Mouse (Mus musculus): Measurements from ENCODE around the gene Map4k3. TPM values are rescaled to one million over a fixed set of nuclear protein-coding genes. Genes with fewer than 3 reads are reported as not detected.
A peak's percentile ranks its signal among the peaks of the same experiment; 100 is the strongest.
"Not testable (repeated sequence)": the region's sequence is repeated elsewhere in the genome, so short reads cannot be mapped to it uniquely, and the experiment has no call there.

The Map4k3 gene
- polyA plus RNA-seq, 1 experiment from 2014 or later = 30.8 TPM

GRCm38 (mm10) chr17:80568441-80568840 is 159.8 kb downstream of the Map4k3 start:
- 100% methylated on average over 2 of the region's 2 CpGs for WGBS (ENCODE audit: missing documents)
- H3K4me3 ChIP-seq (ENCODE audit: inconsistent target) = no peak overlapping the region
- peaks cover 18% of the 10 kb centered on the region for H3K79me2 ChIP-seq (ENCODE audit: inconsistent target)
- no peak overlapping the region for H3K27ac ChIP-seq
- no peaks in the 10 kb centered on the region for H3K36me3 ChIP-seq (ENCODE audit: inconsistent target)

- H3K4me3 ChIP-seq (ENCODE audit: inconsistent target) = peak overlapping the region; percentile 82
- WGBS (ENCODE audit: missing documents) = 10% methylated on average over 3 of the region's 3 CpGs
- H3K36me3 ChIP-seq (ENCODE audit: inconsistent target) = no peaks in the 10 kb centered on the region
- H3K27ac ChIP-seq = peak overlapping the region; percentile 96
- H3K79me2 ChIP-seq (ENCODE audit: inconsistent target) = peaks cover 18% of the 10 kb centered on the region
Measured at GRCm38 (mm10) chr17:80564611-80564924, 163.7 kb downstream of the Map4k3 start.

- H3K36me3 ChIP-seq (ENCODE audit: inconsistent target) = not testable (repeated sequence)
- Histone ChIP-seq H3K4me3 (ENCODE audit: inconsistent target) (peak overlapping the region; percentile 82), H3K27ac (peak overlapping the region; percentile 96), H3K79me2 (ENCODE audit: inconsistent target) (peaks cover 18% of the 10 kb centered on the region)
- 26% methylated on average over 26 of the region's 27 CpGs for WGBS (ENCODE audit: missing documents)
Measured at GRCm38 (mm10) chr17:80563762-80564610, 164.3 kb downstream of the Map4k3 start.

- H3K4me3 ChIP-seq (ENCODE audit: inconsistent target) = no peak overlapping the region
- no peak overlapping the region for H3K27ac ChIP-seq
- WGBS (ENCODE audit: missing documents) = 97% methylated on average over 5 of the region's 5 CpGs
- H3K79me2 ChIP-seq (ENCODE audit: inconsistent target) = peaks cover 18% of the 10 kb centered on the region
- no peaks in the 10 kb centered on the region for H3K36me3 ChIP-seq (ENCODE audit: inconsistent target)
Measured at GRCm38 (mm10) chr17:80562792-80563191, 165.5 kb downstream of the Map4k3 start.

GRCm38 (mm10) chr17:80560669-80561401 is 167.4 kb downstream of the Map4k3 start:
- WGBS (ENCODE audit: missing documents) = 16% methylated on average over 12 of the region's 12 CpGs
- Histone ChIP-seq H3K27ac (no peak overlapping the region), H3K4me3 (ENCODE audit: inconsistent target) (no peak overlapping the region), H3K36me3 (ENCODE audit: inconsistent target) (no peaks in the 10 kb centered on the region), H3K79me2 (ENCODE audit: inconsistent target) (peaks cover 12% of the 10 kb centered on the region)

GRCm38 (mm10) chr17:80559745-80560144 is 168.5 kb downstream of the Map4k3 start:
- H3K79me2 ChIP-seq (ENCODE audit: inconsistent target) = 0 out of 2 replicates have a peak, but pooled peaks cover under 1% of the 10 kb centered on the region
- 73% methylated on average over 4 of the region's 4 CpGs for WGBS (ENCODE audit: missing documents)
- H3K27ac ChIP-seq = no peak overlapping the region

GRCm38 (mm10) chr17:80559050-80559449 is 169.2 kb downstream of the Map4k3 start:
- 31% methylated on average over 11 of the region's 11 CpGs for WGBS (ENCODE audit: missing documents)
- no peak overlapping the region for H3K27ac ChIP-seq
- H3K4me3 ChIP-seq (ENCODE audit: inconsistent target) = no peak overlapping the region
- H3K79me2 ChIP-seq (ENCODE audit: inconsistent target) = no peaks in the 10 kb centered on the region
- no peaks in the 10 kb centered on the region for H3K36me3 ChIP-seq (ENCODE audit: inconsistent target)

More at GRCm38 (mm10) chr17:80559745-80560144, 168.5 kb downstream of the Map4k3 start:
- Histone ChIP-seq H3K4me3 (ENCODE audit: inconsistent target) (no peak overlapping the region), H3K36me3 (ENCODE audit: inconsistent target) (no peaks in the 10 kb centered on the region)

GRCm38 (mm10) chr17:80558583-80558982 is 169.7 kb downstream of the Map4k3 start:
- no peaks in the 10 kb centered on the region for H3K79me2 ChIP-seq (ENCODE audit: inconsistent target)
- 92% methylated on average over 14 of the region's 14 CpGs for WGBS (ENCODE audit: missing documents)
- H3K36me3 ChIP-seq (ENCODE audit: inconsistent target) = no peaks in the 10 kb centered on the region
- no peak overlapping the region for H3K4me3 ChIP-seq (ENCODE audit: inconsistent target)
- H3K27ac ChIP-seq = no peak overlapping the region

- Histone ChIP-seq H3K27ac (no peak overlapping the region), H3K36me3 (ENCODE audit: inconsistent target) (no peaks in the 10 kb centered on the region), H3K79me2 (ENCODE audit: inconsistent target) (no peaks in the 10 kb centered on the region), H3K4me3 (ENCODE audit: inconsistent target) (no peak overlapping the region)
- WGBS (ENCODE audit: missing documents) = 98% methylated on average over 5 of the region's 5 CpGs
Measured at GRCm38 (mm10) chr17:80557461-80557860, 170.8 kb downstream of the Map4k3 start.

- Histone ChIP-seq H3K27ac (no peak overlapping the region), H3K79me2 (ENCODE audit: inconsistent target) (no peaks in the 10 kb centered on the region), H3K4me3 (ENCODE audit: inconsistent target) (peak overlapping the region; percentile 59), H3K36me3 (ENCODE audit: inconsistent target) (no peaks in the 10 kb centered on the region)
- 3% methylated on average over 29 of the region's 35 CpGs for WGBS (ENCODE audit: missing documents)
Measured at GRCm38 (mm10) chr17:80553318-80554270, 174.7 kb downstream of the Map4k3 start.

GRCm38 (mm10) chr17:80552653-80553052 is 175.6 kb downstream of the Map4k3 start:
- no peaks in the 10 kb centered on the region for H3K79me2 ChIP-seq (ENCODE audit: inconsistent target)
- WGBS (ENCODE audit: missing documents) = 44% methylated on average over 4 of the region's 4 CpGs
- H3K36me3 ChIP-seq (ENCODE audit: inconsistent target) = no peaks in the 10 kb centered on the region
- H3K4me3 ChIP-seq (ENCODE audit: inconsistent target) = no peak overlapping the region
- no peak overlapping the region for H3K27ac ChIP-seq

GRCm38 (mm10) chr17:80550981-80551380 is 177.3 kb downstream of the Map4k3 start:
- H3K79me2 ChIP-seq (ENCODE audit: inconsistent target) = no peaks in the 10 kb centered on the region

GRCm38 (mm10) chr17:80546846-80547245 is 181.4 kb downstream of the Map4k3 start:
- WGBS (ENCODE audit: missing documents) = 75% methylated on average over 2 of the region's 2 CpGs
- no peak overlapping the region for H3K4me3 ChIP-seq (ENCODE audit: inconsistent target)
- H3K36me3 ChIP-seq (ENCODE audit: inconsistent target) = no peaks in the 10 kb centered on the region
- no peak overlapping the region for H3K27ac ChIP-seq
- H3K79me2 ChIP-seq (ENCODE audit: inconsistent target) = no peaks in the 10 kb centered on the region

More at GRCm38 (mm10) chr17:80550981-80551380, 177.3 kb downstream of the Map4k3 start:
- H3K4me3 ChIP-seq (ENCODE audit: inconsistent target) = no peak overlapping the region
- no peaks in the 10 kb centered on the region for H3K36me3 ChIP-seq (ENCODE audit: inconsistent target)
- no peak overlapping the region for H3K27ac ChIP-seq
- 93% methylated on average over 15 of the region's 15 CpGs for WGBS (ENCODE audit: missing documents)

- H3K4me3 ChIP-seq (ENCODE audit: inconsistent target) = no peak overlapping the region
- WGBS (ENCODE audit: missing documents) = 38% methylated on average over 7 of the region's 8 CpGs
- H3K79me2 ChIP-seq (ENCODE audit: inconsistent target) = no peaks in the 10 kb centered on the region
- no peak overlapping the region for H3K27ac ChIP-seq
- no peaks in the 10 kb centered on the region for H3K36me3 ChIP-seq (ENCODE audit: inconsistent target)
Measured at GRCm38 (mm10) chr17:80546227-80546626, 182.1 kb downstream of the Map4k3 start.
